Mouse (Mus musculus) ES-E14 (cell line): Measurements from ENCODE around the gene Gm6583. TPM values are rescaled to one million over a fixed set of nuclear protein-coding genes. Genes with fewer than 3 reads are reported as not detected.
A peak's percentile ranks its signal among the peaks of the same experiment; 100 is the strongest.

Experiments
- DNase-seq: peaks from one replicate; pipeline ENCODE4 v3.0.0-alpha.2; 2013; ENCODE audit warnings: low read depth, low spot score
- H3K27ac ChIP-seq: 2 replicates; pipeline ENCODE4 v1.5.1; 2012; ENCODE audit warnings: low read depth, mild to moderate bottlenecking, low read length, moderate library complexity, mixed read lengths; ENCODE audit not compliant: poor library complexity, insufficient read depth, severe bottlenecking
- H3K36me3 ChIP-seq: 2 replicates; pipeline ENCODE4 v1.6.1; 2012; ENCODE audit warnings: mild to moderate bottlenecking, low read length, moderate library complexity, mixed read lengths; ENCODE audit not compliant: control insufficient read depth, poor library complexity, insufficient read depth, severe bottlenecking
- H3K4me1 ChIP-seq, 2 experiments: fragments of 150-350 bp in 1 of 2; sonication (generic) in 1 of 2; 2 replicates each; pipeline ENCODE4 v1.6.1; 2012; ENCODE audit warnings: low read length in 2 of 2, mild to moderate bottlenecking in 1 of 2, mixed read lengths in 1 of 2; ENCODE audit not compliant: control insufficient read depth in 2 of 2, insufficient read depth in 2 of 2, poor library complexity in 1 of 2
- H3K4me3 ChIP-seq, 2 experiments: fragments of 150-350 bp in 1 of 2; sonication (generic) in 1 of 2; 2 replicates each; pipeline ENCODE4 v1.5.1; 2012; ENCODE audit warnings: low read length in 2 of 2, low read depth in 1 of 2, mild to moderate bottlenecking in 1 of 2, mixed read lengths in 1 of 2; ENCODE audit not compliant: insufficient read depth in 1 of 2, poor library complexity in 1 of 2, severe bottlenecking in 1 of 2
- H3K9ac ChIP-seq: 2 replicates; pipeline ENCODE4 v1.6.1; 2012; ENCODE audit warnings: low read depth, mild to moderate bottlenecking, low read length, mixed read lengths; ENCODE audit not compliant: poor library complexity, insufficient read depth, severe bottlenecking
- H3K9me3 ChIP-seq: fragments of 150-350 bp; sonication (generic); 2 replicates; pipeline ENCODE4 v1.6.1; 2012; ENCODE audit warnings: low read depth, mild to moderate bottlenecking, low read length; ENCODE audit not compliant: control insufficient read depth, insufficient read depth
- CHD2 ChIP-seq: IDR thresholded peaks from 2 replicates; pipeline ENCODE4 v1.6.1; 2014; ENCODE audit warnings: mild to moderate bottlenecking, low read depth, low read length, inconsistent platforms
- HCFC1 ChIP-seq: IDR thresholded peaks from 2 replicates; pipeline ENCODE4 v1.6.1; 2012; ENCODE audit warnings: low read length, inconsistent platforms, borderline replicate concordance; ENCODE audit not compliant: insufficient read depth
- MAFK ChIP-seq: IDR thresholded peaks from 2 replicates; pipeline ENCODE4 v1.6.1; 2014; ENCODE audit warnings: mild to moderate bottlenecking, low read depth, low read length, inconsistent platforms; ENCODE audit not compliant: insufficient read depth
- ZC3H11A ChIP-seq: IDR thresholded peaks from 2 replicates; pipeline ENCODE4 v1.6.1; 2012; ENCODE audit warnings: low read depth, mild to moderate bottlenecking, inconsistent platforms, low read length, borderline replicate concordance
- ZNF384 ChIP-seq: IDR thresholded peaks from 2 replicates; pipeline ENCODE4 v1.6.1; 2012; ENCODE audit warnings: low read depth, low read length, inconsistent platforms
- in situ Hi-C, 2 experiments: fragments of 600-800 bp; cut with MboI; formaldehyde crosslinking; loops; one replicate each; pipeline ENCODE4 v1.15.1; 2025; ENCODE audit warnings: low sequenced_read_pairs in 2 of 2, inconsistent platforms in 1 of 2; ENCODE audit not compliant: unreplicated experiment in 2 of 2
- total RNA-seq: library from RNA; depleted of rRNA; stranded (reverse); fragments of 300-350 nt; gene quantifications from 2 replicates; pipeline ENCODE4 v1.2.3, GENCODE M21; 2012

Gene Gm6583
- total RNA-seq, 1 experiment: 0.18 TPM

- no peak for DNase-seq
- in situ Hi-C loops: no loop called here
- no peak for TF ChIP-seq HCFC1
- TF ChIP-seq MAFK: no peak
- TF ChIP-seq CHD2: no peak
- no peak for TF ChIP-seq ZNF384
- no peak for TF ChIP-seq ZC3H11A
- H3K9ac ChIP-seq: no peak overlapping the region
- no peak overlapping the region for H3K27ac ChIP-seq
- H3K36me3 ChIP-seq: peaks cover 11% of the 10 kb centered on the region; the same call in 1 of the 2 replicates
- H3K4me1 ChIP-seq: peaks cover 2 to 4% of the 10 kb centered on the region in 2 experiments; a peak in 1 of 4 replicates
- H3K9me3 ChIP-seq: no peaks in the 10 kb centered on the region
- no peak overlapping the region for H3K4me3 ChIP-seq
Observed at GRCm38 (mm10) chr5:112359520-112359919, 3.7 kb upstream of the Gm6583 start.

- in situ Hi-C loops: no loop called here
- Histone ChIP-seq H3K9ac (no peak overlapping the region), H3K4me3 (no peak overlapping the region), H3K9me3 (no peaks in the 10 kb centered on the region), H3K4me1 (peaks cover 2 to 3% of the 10 kb centered on the region in 2 experiments; a peak in 1 of 4 replicates), H3K36me3 (peaks cover 10% of the 10 kb centered on the region; the same call in 1 of the 2 replicates), H3K27ac (no peak overlapping the region)
- TF ChIP-seq ZNF384 (no peak), HCFC1 (no peak), MAFK (no peak), ZC3H11A (no peak), CHD2 (no peak)
- no peak for DNase-seq
Observed at GRCm38 (mm10) chr5:112356322-112356721, 489 bp upstream of the Gm6583 start.

GRCm38 (mm10) chr5:112355493-112355892, 340 bp downstream of the Gm6583 start:
- no peak overlapping the region for H3K9ac ChIP-seq
- H3K4me3 ChIP-seq: peak overlapping the region in 1 of 2 experiments; percentile 11; a peak in 1 of 4 replicates
- H3K9me3 ChIP-seq: no peaks in the 10 kb centered on the region
- peaks cover 2 to 3% of the 10 kb centered on the region in 2 experiments; a peak in 1 of 4 replicates for H3K4me1 ChIP-seq
- peaks cover 10% of the 10 kb centered on the region; the same call in 1 of the 2 replicates for H3K36me3 ChIP-seq
- no peak overlapping the region for H3K27ac ChIP-seq
- in situ Hi-C loops: no loop called here
- TF ChIP-seq ZNF384 (no peak), ZC3H11A (no peak), MAFK (no peak), CHD2 (no peak), HCFC1 (no peak)
- no peak for DNase-seq

GRCm38 (mm10) chr5:112349169-112349568, 6.7 kb downstream of the Gm6583 start:
- in situ Hi-C loops: loop anchor here in 1 of 2 experiments (25.0 kb wide), 1 partner anchor 112 kb away; no protein-coding TSS in a partner anchor
- no peak overlapping the region for H3K4me3 ChIP-seq
- H3K36me3 ChIP-seq: peaks cover 25% of the 10 kb centered on the region
- H3K4me1 ChIP-seq: no peaks in the 10 kb centered on the region
- H3K9me3 ChIP-seq: no peaks in the 10 kb centered on the region
- DNase-seq: no peak
- TF ChIP-seq HCFC1 (no peak), MAFK (no peak), ZC3H11A (no peak), CHD2 (no peak), ZNF384 (no peak)
- no peak overlapping the region for H3K9ac ChIP-seq
- no peak overlapping the region for H3K27ac ChIP-seq

- H3K27ac ChIP-seq: no peak overlapping the region
- H3K9ac ChIP-seq: no peak overlapping the region
- H3K4me3 ChIP-seq: no peak overlapping the region
- H3K9me3 ChIP-seq: no peaks in the 10 kb centered on the region
- no peak for DNase-seq
- H3K36me3 ChIP-seq: peaks cover 20% of the 10 kb centered on the region
- no peaks in the 10 kb centered on the region for H3K4me1 ChIP-seq
- TF ChIP-seq ZNF384 (no peak), MAFK (no peak), CHD2 (no peak), HCFC1 (no peak), ZC3H11A (no peak)
- in situ Hi-C loops: loop anchor here in 1 of 2 experiments (25.0 kb wide), 1 partner anchor 109 kb away; no protein-coding TSS in a partner anchor
Observed at GRCm38 (mm10) chr5:112346211-112346965, 9.4 kb downstream of the Gm6583 start.
